Mouse (Mus musculus) liver, embryonic 14.5 days (tissue): ENCODE results near the gene Ssh3. TPM values are rescaled to one million over a fixed set of nuclear protein-coding genes. Genes with fewer than 3 reads are reported as not detected.
A peak's percentile ranks its signal among the peaks of the same experiment; 100 is the strongest.

Experiments used
- ATAC-seq: fragments of 200-750 bp; cut with Nextera tagmentation; 2 replicates; pipeline ENCODE4 v1.8.0; 2017; ENCODE audit warnings: moderate number of reproducible peaks, mild to moderate bottlenecking, moderate library complexity; ENCODE audit not compliant: insufficient read depth
- DNase-seq, 3 experiments: peaks; one replicate each; pipeline ENCODE4 v3.0.0-alpha.2; 2012 to 2013; ENCODE audit warnings: low read depth in 3 of 3, low spot score in 3 of 3
- H3K27ac ChIP-seq: fragments of 300-500 bp; sonication (generic); 2 replicates; pipeline ENCODE4 v1.5.1; 2014; ENCODE audit warnings: moderate library complexity, mild to moderate bottlenecking, control low read depth, inconsistent platforms
- H3K27me3 ChIP-seq: fragments of 300-500 bp; sonication (generic); 2 replicates; pipeline ENCODE4 v1.6.1; 2014; ENCODE audit warnings: mild to moderate bottlenecking, low read length, moderate library complexity; ENCODE audit not compliant: control insufficient read depth, insufficient read depth
- H3K36me3 ChIP-seq: fragments of 300-500 bp; sonication (generic); replicated peaks from 2 replicates; pipeline ENCODE4 v1.6.1; 2014; ENCODE audit warnings: low read depth; ENCODE audit not compliant: control insufficient read depth, insufficient read depth
- H3K4me1 ChIP-seq, 2 experiments: fragments of 200-500 bp in 1 of 2; fragments of 300-500 bp in 1 of 2; sonication (generic) in 1 of 2; replicated peaks; 2 replicates each; pipeline ENCODE4 v1.6.1; 2012 to 2014; ENCODE audit warnings: antibody characterized with exemption in 1 of 2, inconsistent platforms in 1 of 2, low read length in 1 of 2; ENCODE audit not compliant: control insufficient read depth in 2 of 2, insufficient read depth in 2 of 2
- H3K4me2 ChIP-seq: fragments of 300-500 bp; sonication (generic); 2 replicates; pipeline ENCODE4 v1.6.1; 2014; ENCODE audit warnings: low read depth, mild to moderate bottlenecking, control low read depth, moderate library complexity
- H3K4me3 ChIP-seq, 2 experiments: fragments of 200-500 bp in 1 of 2; fragments of 300-500 bp in 1 of 2; sonication (generic) in 1 of 2; 2 replicates each; pipeline ENCODE4 v1.5.1; 2012 to 2014; ENCODE audit warnings: low read depth in 2 of 2, low read length in 2 of 2, mild to moderate bottlenecking in 2 of 2, control low read depth in 1 of 2, inconsistent platforms in 1 of 2, moderate library complexity in 1 of 2; ENCODE audit not compliant: insufficient read depth in 1 of 2
- H3K9ac ChIP-seq: fragments of 300-500 bp; sonication (generic); replicated peaks from 2 replicates; pipeline ENCODE4 v1.6.1; 2014; ENCODE audit warnings: mild to moderate bottlenecking, control low read depth, moderate library complexity
- H3K9me3 ChIP-seq: fragments of 300-500 bp; sonication (generic); 2 replicates; pipeline ENCODE4 v1.6.1; 2016; ENCODE audit warnings: low read length, mixed read lengths; ENCODE audit not compliant: control insufficient read depth
- CTCF ChIP-seq: IDR thresholded peaks from 2 replicates; pipeline ENCODE4 v1.5.1; 2016; ENCODE audit warnings: antibody characterized with exemption, low read depth, control low read depth
- EP300 ChIP-seq: IDR thresholded peaks from 2 replicates; pipeline ENCODE4 v1.6.1; 2016; ENCODE audit warnings: antibody characterized with exemption, low read depth
- WGBS: fragments of 180-500 bp; shearing (Covaris S2); extraction: QIAGEN DNeasy Blood & Tissue Kit; methylation state at CpG from one replicate; pipeline ENCODE4 v1.1.7; 2014; ENCODE audit not compliant: insufficient replicate concordance; 5-methylcytosine and 5-hydroxymethylcytosine counted together
- polyA plus RNA-seq, 2 experiments: library from polyadenylated mRNA; depleted of rRNA in 1 of 2; stranded (reverse) in 1 of 2; unstranded in 1 of 2; fragments of >200 nt; fragmentation: Nextera tagmentation in 1 of 2; extraction: Ambion mirVana in 1 of 2; gene quantifications; 2 replicates each; pipeline versions ENCODE4 v1.2.1 to v1.2.3; 2012 to 2014

Ssh3 gene
- polyA plus RNA-seq, 2 experiments: 1.4 to 2.8 TPM

DNA sequence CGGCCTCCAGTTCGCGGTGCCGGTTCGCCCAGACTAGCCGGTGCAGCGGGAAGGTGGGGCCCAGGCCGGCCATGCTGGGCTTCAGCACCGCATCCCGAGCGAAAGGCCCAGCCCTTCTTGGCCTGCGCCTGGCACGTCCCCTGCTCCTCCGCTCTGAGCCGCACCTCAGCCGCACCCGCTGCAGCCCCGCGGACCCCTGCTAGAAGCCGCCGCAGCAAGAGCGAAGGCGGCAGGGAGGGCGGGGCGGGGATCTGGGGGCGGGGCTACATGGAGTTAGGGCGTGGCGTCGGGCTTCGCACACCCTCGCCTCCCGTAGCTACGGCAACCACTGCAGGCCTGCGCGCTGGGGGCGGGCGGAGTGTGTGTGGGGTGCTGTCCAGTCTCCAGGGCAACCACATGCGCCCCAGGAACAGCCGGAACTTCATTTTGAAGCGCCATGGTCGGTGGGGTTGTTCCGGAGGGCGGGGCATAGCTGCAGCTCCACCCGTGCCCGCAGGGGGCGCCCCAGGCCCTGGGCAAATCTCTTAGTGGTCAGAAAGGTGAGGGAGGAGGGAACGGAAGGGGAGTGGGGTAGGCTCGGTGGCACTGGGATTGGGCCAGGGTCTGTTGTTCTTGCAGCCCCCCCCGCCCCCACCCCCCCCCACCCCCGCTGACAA is 14.0 kb upstream of the Ssh3 start, which contains the start of gene Ankrd13d:
Gene Ankrd13d, minus strand, starts transcription at position 240 of the 656 bp plus-strand sequence.
- peaks cover 3% of the 10 kb centered on the region for H3K36me3 ChIP-seq
- peak within 1 kb of the TSS; percentile 10; the same call in 1 of the 2 replicates for H3K9ac ChIP-seq
- ATAC-seq: peak; percentile 84

DNA sequence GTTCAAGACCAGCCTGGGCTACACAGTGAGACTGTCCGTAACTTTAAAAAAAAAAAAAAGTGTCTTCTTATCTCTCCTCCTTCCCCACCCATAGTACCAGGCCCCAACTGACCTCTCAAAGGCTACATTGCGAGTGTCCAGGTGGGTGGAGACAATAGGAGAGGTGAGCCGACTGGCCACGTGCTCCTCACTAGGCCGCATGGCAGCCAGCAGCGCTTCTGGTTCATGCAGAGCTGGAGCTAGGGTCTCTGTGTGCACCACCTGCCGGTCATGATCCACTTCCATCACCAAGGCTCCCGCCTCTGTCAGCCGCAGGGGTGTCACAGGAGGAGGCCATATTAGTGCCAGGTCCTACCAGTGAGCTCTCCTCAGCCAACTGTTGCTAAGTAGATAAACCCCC is 11.4 kb upstream of the Ssh3 start:
- Histone ChIP-seq H3K36me3 (no peaks in the 10 kb centered on the region), H3K4me3 (no peak overlapping the region), H3K27me3 (no peaks in the 10 kb centered on the region), H3K9ac (no peak overlapping the region), H3K4me2 (no peak overlapping the region), H3K9me3 (no peaks in the 10 kb centered on the region), H3K27ac (no peak overlapping the region), H3K4me1 (peaks cover 0 to 6% of the 10 kb centered on the region in 2 experiments; a peak in 1 of 4 replicates)
- ATAC-seq: no peak
- 82% methylated on average over 9 of the region's 9 CpGs for WGBS
- no peak for DNase-seq
- no peak for TF ChIP-seq CTCF

More for the DNA sequence above, 14.0 kb upstream of the Ssh3 start, which contains the start of gene Ankrd13d:
- Histone ChIP-seq H3K4me3 (peak within 1 kb of the TSS; percentile 45 to 48), H3K4me1 (peaks cover 0 to 6% of the 10 kb centered on the region in 2 experiments; a peak in 1 of 4 replicates), H3K9me3 (no peaks in the 10 kb centered on the region), H3K27me3 (no peaks in the 10 kb centered on the region), H3K27ac (no peak within 1 kb of the TSS), H3K4me2 (peak within 1 kb of the TSS; percentile 66)
- DNase-seq: peak; percentile 60 to 73 (median 61)
- TF ChIP-seq CTCF (peak; percentile 85), EP300 (no peak)
- under 1% methylated on average over 46 of the region's 50 CpGs for WGBS

DNA sequence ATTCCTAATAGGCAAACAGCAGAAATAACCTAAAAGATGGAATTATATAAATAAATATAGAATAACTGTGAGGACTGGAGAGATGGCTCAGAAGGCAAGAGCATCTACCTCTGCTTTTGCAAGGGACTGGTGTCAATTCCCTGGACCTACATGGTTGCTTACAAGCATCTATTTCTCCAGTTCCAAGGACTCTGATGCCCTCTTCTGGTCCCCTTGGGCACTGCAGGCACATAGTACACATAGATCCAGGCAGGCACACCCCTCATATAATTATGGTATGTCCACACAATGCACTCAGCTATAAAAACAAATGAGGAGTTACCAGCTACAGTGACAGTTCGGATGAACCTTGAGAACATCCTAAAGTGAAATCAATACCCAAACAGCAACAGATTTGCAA is 10.5 kb upstream of the Ssh3 start:
- Histone ChIP-seq H3K9me3 (no peaks in the 10 kb centered on the region), H3K4me2 (no peak overlapping the region), H3K4me1 (peaks cover 0 to 6% of the 10 kb centered on the region in 2 experiments; a peak in 1 of 4 replicates), H3K27ac (no peak overlapping the region), H3K27me3 (no peaks in the 10 kb centered on the region), H3K36me3 (no peaks in the 10 kb centered on the region), H3K9ac (no peak overlapping the region), H3K4me3 (no peak overlapping the region)
- TF ChIP-seq EP300 (no peak), CTCF (peak; percentile 55)
- DNase-seq: no peak
- ATAC-seq: no peak
- WGBS: 78% methylated on average over 1 of the region's 1 CpGs

DNA sequence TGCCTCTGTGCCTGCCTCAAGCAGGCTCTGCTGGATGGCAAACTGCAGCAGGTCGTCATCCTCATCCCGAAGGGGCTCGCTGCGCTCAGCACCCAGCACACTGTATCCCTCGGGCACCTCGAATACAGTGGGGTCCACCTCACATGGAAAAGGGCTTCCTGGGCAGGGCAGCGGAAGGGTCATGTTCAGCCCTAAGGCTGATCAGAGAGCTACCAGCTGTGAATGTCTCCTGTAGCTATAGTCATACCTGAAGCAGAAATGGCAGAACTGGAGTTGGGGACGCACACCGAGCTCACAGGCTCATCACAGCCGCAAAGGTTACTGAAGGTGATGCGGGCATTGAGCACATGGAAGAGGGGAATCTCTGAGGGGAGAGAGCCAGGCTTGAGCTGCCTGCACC is 2.0 kb upstream of the Ssh3 start:
- no peak overlapping the region for H3K27ac ChIP-seq
- H3K4me2 ChIP-seq: no peak overlapping the region
- WGBS: 86% methylated on average over 11 of the region's 11 CpGs
- ATAC-seq: no peak
- no peak for TF ChIP-seq CTCF
- H3K9ac ChIP-seq: no peak overlapping the region
- H3K9me3 ChIP-seq: no peaks in the 10 kb centered on the region
- peaks cover 0 to 5% of the 10 kb centered on the region in 2 experiments; a peak in 1 of 4 replicates for H3K4me1 ChIP-seq
- H3K36me3 ChIP-seq: no peaks in the 10 kb centered on the region
- H3K27me3 ChIP-seq: no peaks in the 10 kb centered on the region; the same call in 1 of the 2 replicates
- no peak overlapping the region for H3K4me3 ChIP-seq
- no peak for DNase-seq

DNA sequence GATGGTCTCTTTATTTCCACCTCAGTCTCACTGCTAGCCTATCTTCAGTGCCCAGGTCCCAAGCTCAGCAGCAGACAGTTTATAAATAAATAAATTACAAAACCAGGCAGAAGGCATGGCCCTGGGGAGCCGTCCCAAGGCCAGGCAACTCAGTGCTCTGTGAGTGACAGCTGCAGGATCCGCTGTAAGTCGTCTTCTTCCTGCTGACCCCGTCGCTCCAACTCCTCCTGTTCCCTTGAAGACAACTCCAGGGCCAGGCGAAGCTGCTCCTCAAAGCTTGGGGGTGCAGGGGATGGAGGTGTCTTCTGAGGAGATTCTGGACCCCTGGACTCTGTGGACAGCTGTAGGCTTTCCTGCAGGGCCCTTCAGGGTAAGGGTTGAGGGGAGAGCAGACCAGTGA is 1.2 kb upstream of the Ssh3 start:
- H3K36me3 ChIP-seq: no peaks in the 10 kb centered on the region
- H3K27me3 ChIP-seq: no peaks in the 10 kb centered on the region; the same call in 1 of the 2 replicates
- ATAC-seq: no peak
- WGBS: 54% methylated on average over 6 of the region's 6 CpGs
- H3K4me3 ChIP-seq: no peak overlapping the region
- no peak overlapping the region for H3K9ac ChIP-seq
- H3K9me3 ChIP-seq: no peaks in the 10 kb centered on the region
- no peak for TF ChIP-seq EP300
- no peak for TF ChIP-seq CTCF
- H3K4me1 ChIP-seq: peaks cover 0 to 5% of the 10 kb centered on the region in 2 experiments; a peak in 1 of 4 replicates
- H3K4me2 ChIP-seq: no peak overlapping the region
- DNase-seq: no peak
- H3K27ac ChIP-seq: no peak overlapping the region
